Mouse (Mus musculus) skeletal muscle tissue, postnatal 0 days (tissue): Measurements from ENCODE around the gene Dnah14. TPM values are rescaled to one million over a fixed set of nuclear protein-coding genes. Genes with fewer than 3 reads are reported as not detected.

Source experiments
- polyA plus RNA-seq: library from polyadenylated mRNA; unstranded; fragments of >200 nt; fragmentation: Nextera tagmentation; extraction: Ambion mirVana; gene quantifications from 2 replicates; pipeline ENCODE4 v1.2.1, GENCODE M21; 2015

Gene Dnah14
- polyA plus RNA-seq, result 3.2 and 5.0 TPM in 2 replicates

DNA sequence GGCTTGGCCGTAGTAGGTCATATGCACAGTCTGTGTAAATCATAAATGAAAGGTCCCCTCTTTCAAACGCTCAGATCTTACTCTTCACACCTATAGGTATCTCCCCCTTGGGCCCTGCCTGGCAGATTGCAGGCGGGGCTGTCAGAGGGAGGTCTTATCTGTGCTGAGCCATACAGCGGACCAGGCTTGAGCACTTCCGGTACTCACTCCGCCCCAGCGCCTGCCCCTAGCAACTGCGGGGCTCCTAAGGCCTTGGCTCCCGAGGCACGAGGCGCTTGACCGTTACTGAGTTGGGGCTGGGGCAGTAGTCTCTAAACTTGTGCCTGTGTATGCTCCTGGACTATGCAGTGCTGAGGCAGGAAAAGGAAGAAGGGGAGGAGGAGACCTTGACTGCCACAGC lies at the start of gene Dnah14:
TSS of gene Dnah14 (plus strand) at position 238 of the 400 bp plus-strand sequence.

DNA sequence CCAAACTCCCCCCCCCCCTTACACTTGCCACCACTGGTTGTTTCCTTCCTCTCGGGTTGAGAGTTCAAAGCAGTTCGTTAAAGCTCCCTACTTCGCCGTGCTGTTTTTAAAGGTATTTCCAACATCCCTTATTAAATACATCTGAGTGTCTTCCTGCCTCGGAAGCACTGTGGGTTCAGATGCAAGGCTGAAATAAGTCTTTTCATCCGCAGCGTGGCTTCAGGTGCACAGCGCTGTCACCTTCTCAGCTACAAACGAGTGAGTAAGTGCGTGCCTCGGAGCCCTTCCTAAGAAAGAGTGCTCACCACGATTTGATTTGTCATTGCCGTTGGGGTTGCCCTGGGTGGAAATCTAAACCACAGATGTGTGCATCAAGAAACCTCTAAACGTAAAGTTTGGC lies 266.4 kb downstream of the Dnah14 start, which contains the start of gene Lbr:
TSS of gene Lbr (minus strand) at position 266 of the 400 bp plus-strand sequence.

Other genes with a start within 250 kb of the Dnah14 start
- 0.05 and 0.08 TPM in 2 replicates for gene Cnih3, start 223.9 kb upstream of the Dnah14 start, polyA plus RNA-seq
- 0.08 TPM in 1 of 2 replicates, not detected in the other for gene Ccdc121, start 65.1 kb upstream of the Dnah14 start, polyA plus RNA-seq